Mouse (Mus musculus) C2C12 (cell line): Measurements from ENCODE around the gene Msrb3. TPM values are rescaled to one million over a fixed set of nuclear protein-coding genes. Genes with fewer than 3 reads are reported as not detected.
A peak's percentile ranks its signal among the peaks of the same experiment; 100 is the strongest.

ENCODE experiments used
- H3K27me3 ChIP-seq: one replicate; pipeline ENCODE4 v1.6.1; 2011; ENCODE audit not compliant: control insufficient read depth, insufficient read depth, insufficient read length
- H3K36me3 ChIP-seq: one replicate; pipeline ENCODE4 v1.6.1; 2011; ENCODE audit not compliant: control insufficient read depth, insufficient read depth
- H3K4me3 ChIP-seq: one replicate; pipeline ENCODE4 v1.5.1; 2011; ENCODE audit warnings: mild to moderate bottlenecking, control low read depth; ENCODE audit not compliant: poor library complexity, insufficient read depth, severe bottlenecking
- H3K79me2 ChIP-seq: one replicate; pipeline ENCODE4 v1.6.1; 2011; ENCODE audit not compliant: control insufficient read depth, insufficient read depth
- H3K79me3 ChIP-seq: one replicate; pipeline ENCODE4 v1.6.1; 2011; ENCODE audit warnings: low read depth, control low read depth
- H3ac ChIP-seq: one replicate; pipeline ENCODE3; 2011; ENCODE audit warnings: low read depth; ENCODE audit not compliant: control insufficient read depth, insufficient read length
- CEBPB ChIP-seq: IDR thresholded peaks from one replicate; pipeline ENCODE4 v1.6.1; 2011; ENCODE audit warnings: low read depth, mild to moderate bottlenecking, control low read depth, moderate library complexity
- CTCF ChIP-seq: IDR thresholded peaks from one replicate; pipeline ENCODE4 v1.5.1; 2011; ENCODE audit not compliant: control insufficient read depth, insufficient read depth, insufficient read length
- FOSL1 ChIP-seq: IDR thresholded peaks from one replicate; pipeline ENCODE4 v1.8.0; 2011; ENCODE audit warnings: mild to moderate bottlenecking, low read length; ENCODE audit not compliant: poor library complexity, insufficient read depth, severe bottlenecking
- MAX ChIP-seq: IDR thresholded peaks from one replicate; pipeline ENCODE4 v1.6.1; 2011; ENCODE audit warnings: mild to moderate bottlenecking, control low read depth
- MYOD1 ChIP-seq: IDR thresholded peaks from one replicate; pipeline ENCODE4 v1.6.1; 2011; ENCODE audit warnings: low read depth; ENCODE audit not compliant: control insufficient read depth, insufficient read length
- MYOG ChIP-seq: IDR thresholded peaks from one replicate; pipeline ENCODE4 v1.6.1; 2011; ENCODE audit not compliant: control insufficient read depth, insufficient read length; ENCODE audit errors: extremely low read depth
- USF1 ChIP-seq: IDR thresholded peaks from one replicate; pipeline ENCODE4 v1.6.1; 2011; ENCODE audit warnings: low read depth, mild to moderate bottlenecking, control low read depth, moderate library complexity
- polyA plus RNA-seq: library from polyadenylated mRNA; unstranded; fragments of >200 nt; fragmentation: generic; extraction: Trizol; gene quantifications from one replicate; pipeline ENCODE4 v1.2.1, GENCODE M21; 2012; ENCODE audit warnings: missing spikeins

Gene Msrb3
- polyA plus RNA-seq, 1 experiment = 13.3 TPM

DNA sequence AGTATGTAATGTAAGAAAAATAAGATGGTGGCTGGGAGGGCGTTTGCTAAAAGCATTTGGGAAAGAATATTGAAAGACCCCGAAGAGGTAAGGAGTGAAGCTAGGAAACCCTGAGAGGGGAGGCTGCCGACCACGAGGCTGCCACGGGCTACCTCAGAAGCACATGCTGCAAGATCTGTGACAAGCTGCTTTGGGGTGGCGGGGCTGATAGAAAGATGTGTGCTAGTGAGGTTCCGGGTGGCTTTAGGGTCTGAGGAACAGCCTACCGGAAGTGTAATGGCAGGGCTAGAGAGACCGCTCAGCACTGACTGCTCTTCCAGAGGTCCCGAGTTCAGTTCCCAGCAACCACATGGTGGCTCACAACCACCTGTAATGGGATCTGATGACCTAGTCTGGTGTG lies 5.8 kb upstream of the Msrb3 start:
- Histone ChIP-seq H3ac (no peak overlapping the region), H3K36me3 (no peaks in the 10 kb centered on the region), H3K79me3 (no peaks in the 10 kb centered on the region), H3K4me3 (no peak overlapping the region), H3K79me2 (no peaks in the 10 kb centered on the region), H3K27me3 (no peaks in the 10 kb centered on the region)
- TF ChIP-seq CEBPB = no peak
- no peak for TF ChIP-seq USF1
- no peak for TF ChIP-seq MYOD1
- no peak for TF ChIP-seq CTCF
- TF ChIP-seq MYOG = no peak
- TF ChIP-seq MAX = no peak
- no peak for TF ChIP-seq FOSL1

- Histone ChIP-seq H3K4me3 (no peak overlapping the region), H3K79me3 (no peaks in the 10 kb centered on the region), H3K36me3 (no peaks in the 10 kb centered on the region), H3K79me2 (no peaks in the 10 kb centered on the region), H3ac (no peak overlapping the region), H3K27me3 (no peaks in the 10 kb centered on the region)
- no peak for TF ChIP-seq MYOD1
- TF ChIP-seq USF1 = no peak
- TF ChIP-seq CEBPB = no peak
- TF ChIP-seq MAX = no peak
- no peak for TF ChIP-seq FOSL1
- no peak for TF ChIP-seq MYOG
- no peak for TF ChIP-seq CTCF
These were observed 5.1 kb upstream of the Msrb3 start for GRCm38 (mm10) chr10:120903843-120904468.

DNA sequence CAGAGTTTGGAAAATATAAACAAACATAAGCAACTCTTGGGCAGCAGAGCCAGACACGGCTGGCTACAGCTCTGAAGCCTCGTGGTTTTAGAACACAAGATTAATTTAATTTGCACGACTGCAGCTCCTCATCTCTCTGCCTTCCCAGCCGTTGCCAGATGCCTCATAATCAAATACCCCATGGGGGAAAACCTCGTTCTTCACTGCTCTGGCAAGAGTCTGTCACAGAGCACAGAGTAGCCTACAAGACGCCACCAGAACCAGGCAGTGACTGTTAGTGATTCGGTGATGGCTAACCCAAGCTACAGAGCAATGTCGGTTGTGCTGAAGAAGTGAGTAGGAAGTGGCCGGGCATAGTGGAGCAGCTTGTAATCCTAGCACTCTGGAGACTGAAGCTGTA lies 2.8 kb upstream of the Msrb3 start:
- Histone ChIP-seq H3ac (no peak overlapping the region), H3K79me3 (no peaks in the 10 kb centered on the region), H3K27me3 (no peaks in the 10 kb centered on the region), H3K79me2 (no peaks in the 10 kb centered on the region), H3K36me3 (no peaks in the 10 kb centered on the region), H3K4me3 (no peak overlapping the region)
- TF ChIP-seq MYOG (no peak), CTCF (no peak), MAX (no peak), CEBPB (no peak), USF1 (no peak), FOSL1 (no peak), MYOD1 (no peak)

DNA sequence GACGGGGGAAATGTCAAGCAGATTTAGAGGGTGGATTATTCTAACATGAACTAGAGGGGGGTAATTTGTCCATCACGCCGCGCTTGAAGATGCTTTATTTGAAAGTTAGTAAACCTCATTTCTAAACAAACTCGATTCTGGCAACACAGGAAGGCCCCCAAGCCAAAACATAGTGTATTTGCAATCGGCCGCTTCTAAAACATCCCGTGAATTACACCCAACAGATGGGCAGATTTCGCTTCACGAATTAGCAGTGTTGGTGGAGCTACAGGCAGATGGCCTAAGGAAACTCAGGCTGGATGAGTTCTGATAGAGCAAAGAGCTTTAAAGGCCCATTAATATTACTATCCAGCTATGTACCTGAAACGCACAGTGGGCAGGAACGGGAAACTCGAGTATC lies 1.2 kb upstream of the Msrb3 start:
- H3K79me2 ChIP-seq = no peaks in the 10 kb centered on the region
- no peaks in the 10 kb centered on the region for H3K27me3 ChIP-seq
- no peak overlapping the region for H3ac ChIP-seq
- no peak overlapping the region for H3K4me3 ChIP-seq
- TF ChIP-seq MYOG (no peak), CEBPB (no peak), MAX (no peak), CTCF (no peak), FOSL1 (no peak), USF1 (no peak), MYOD1 (no peak)
- no peaks in the 10 kb centered on the region for H3K79me3 ChIP-seq
- H3K36me3 ChIP-seq = no peaks in the 10 kb centered on the region

- H3K79me3 ChIP-seq = no peaks in the 10 kb centered on the region
- peak overlapping the region; percentile 51 for H3K4me3 ChIP-seq
- no peaks in the 10 kb centered on the region for H3K27me3 ChIP-seq
- H3ac ChIP-seq = peak overlapping the region; percentile 98
- no peaks in the 10 kb centered on the region for H3K79me2 ChIP-seq
- H3K36me3 ChIP-seq = no peaks in the 10 kb centered on the region
- TF ChIP-seq USF1 (no peak), MYOD1 (no peak), FOSL1 (no peak), CEBPB (no peak), CTCF (no peak), MAX (no peak), MYOG (no peak)
These were observed 544 bp downstream of the Msrb3 start for GRCm38 (mm10) chr10:120898357-120898756.

DNA sequence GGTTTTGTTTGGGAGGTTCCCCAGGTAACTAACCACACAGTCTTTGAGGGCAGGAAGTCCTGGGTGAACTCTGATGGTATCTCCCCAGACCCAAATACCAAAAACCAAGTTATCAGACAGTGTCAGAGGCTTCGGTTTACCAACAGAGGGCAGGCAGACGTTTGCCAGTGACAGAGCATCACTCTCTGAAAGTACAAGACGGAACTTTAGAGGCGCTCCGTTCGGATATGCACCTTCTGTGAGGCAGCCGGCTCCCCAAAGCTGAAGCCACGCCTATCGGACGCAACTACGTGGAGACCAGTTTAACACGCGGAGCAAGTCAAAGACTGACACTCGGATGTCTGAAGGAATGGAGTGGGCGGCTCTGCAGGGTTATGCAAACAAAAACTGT lies 3.0 kb downstream of the Msrb3 start:
- TF ChIP-seq MYOD1 (no peak), USF1 (no peak), CTCF (no peak)
- Histone ChIP-seq H3K36me3 (no peaks in the 10 kb centered on the region), H3K4me3 (no peak overlapping the region), H3K27me3 (no peaks in the 10 kb centered on the region), H3ac (no peak overlapping the region), H3K79me2 (no peaks in the 10 kb centered on the region), H3K79me3 (peaks cover 5% of the 10 kb centered on the region)
